Mouse (Mus musculus): ENCODE results near the gene Gm44503.

- TF ChIP-seq CTCF (IDR thresholded peaks at IDR 0.05; ENCODE audit: low read depth, low read length) (no peak), TAL1 (conservative IDR thresholded peaks at IDR 0.05; ENCODE audit: low read depth, low read length) (no peak), GATA1 (IDR thresholded peaks at IDR 0.05; ENCODE audit: borderline replicate concordance, low read length) (no peak), POLR2AphosphoS5 (IDR thresholded peaks at IDR 0.05; ENCODE audit: insufficient replicate concordance, low read depth, low read length) (no peak), GATA2 (IDR thresholded peaks at IDR 0.05; ENCODE audit: borderline replicate concordance, low read depth, low read length) (no peak)
Measured at GRCm38 (mm10) chr9:73031421-73031820, 72.8 kb downstream of the Gm44503 start.

Measured in G1E (cell line).